Mouse (Mus musculus) thymus, postnatal 36 days (tissue): ENCODE measurements around the gene Hspa12b.
A peak's percentile ranks its signal among the peaks of the same experiment; 100 is the strongest.

ENCODE experiments used
- DNase-seq, 2 experiments: peaks; one replicate each; pipeline ENCODE4 v3.0.0; 2022; ENCODE audit warnings: mixed read lengths in 2 of 2

The Hspa12b gene

DNA sequence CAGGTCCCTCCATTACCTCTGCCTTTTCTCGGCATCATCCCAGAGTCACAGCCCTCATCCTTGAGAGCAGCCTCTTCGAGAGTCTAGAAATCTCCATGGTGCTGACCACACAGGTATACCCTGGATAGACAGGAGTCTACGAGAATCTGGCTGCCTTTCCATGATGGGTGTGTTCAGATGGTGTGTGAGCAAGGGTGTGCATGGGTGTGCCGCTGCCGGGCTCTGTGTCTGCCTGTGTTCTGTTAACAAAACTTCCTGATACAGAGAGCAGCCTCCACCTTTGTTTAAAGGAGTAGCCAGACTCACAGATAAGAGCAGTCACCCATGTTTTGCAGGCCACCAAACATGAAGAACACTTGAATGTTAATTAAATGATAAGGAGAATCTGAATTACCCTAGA lies 2.8 kb downstream of the Hspa12b start:
- DNase-seq, result no peak

DNA sequence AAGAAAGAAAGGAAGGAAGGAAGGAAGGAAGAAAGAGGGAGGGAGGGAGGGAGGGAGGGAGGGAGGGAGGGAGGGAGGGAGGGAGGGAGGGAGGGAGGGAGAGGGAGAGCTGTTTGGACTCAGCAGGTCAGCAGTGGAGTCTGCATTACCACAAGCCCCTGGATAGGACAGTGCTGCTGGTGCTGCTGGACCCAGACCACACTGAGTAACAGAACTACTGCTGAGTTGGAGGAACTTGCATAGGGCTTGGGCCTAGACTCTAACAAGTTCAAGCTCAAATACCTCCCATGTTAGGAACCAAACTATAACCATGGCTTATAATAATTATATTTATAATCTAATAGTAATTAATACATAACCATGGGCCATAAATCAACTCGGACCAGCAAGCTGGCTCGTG lies 3.8 kb downstream of the Hspa12b start:
- DNase-seq, result no peak

DNA sequence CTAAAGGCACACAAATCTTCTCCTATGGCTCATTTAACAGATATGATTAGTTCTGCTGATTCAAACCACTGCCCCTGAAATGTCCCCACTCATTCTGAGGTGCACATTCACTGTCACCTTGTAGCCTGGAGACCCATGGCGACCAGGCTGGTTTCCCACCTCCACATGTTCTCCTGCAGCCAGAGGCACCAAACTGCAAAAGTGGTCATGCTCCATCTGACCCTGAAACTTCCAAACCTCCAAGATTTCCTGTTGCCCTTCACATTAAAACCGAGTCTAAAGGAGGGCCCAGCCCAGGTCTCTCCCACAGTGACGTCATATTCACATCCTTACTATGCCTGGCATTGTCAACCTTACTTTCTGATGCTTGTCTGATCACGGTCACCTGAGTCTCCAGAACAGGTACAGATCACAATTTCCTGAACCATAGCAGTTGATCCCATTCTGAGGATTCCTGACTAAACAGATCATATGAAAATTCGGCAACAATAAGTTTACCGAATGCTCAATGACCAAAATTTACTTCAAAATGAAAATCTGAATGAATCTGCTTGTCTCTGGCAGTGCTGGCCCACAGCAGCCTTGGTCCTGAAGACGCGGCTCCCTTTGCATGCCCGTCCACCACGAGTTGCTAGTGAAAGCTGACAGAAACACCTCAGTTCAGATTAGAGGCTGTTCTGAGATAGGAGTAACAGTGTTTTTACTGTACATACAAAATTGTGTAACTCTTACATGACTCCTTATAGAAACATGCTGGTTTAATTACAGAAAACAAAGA lies 5.2 kb downstream of the Hspa12b start:
- no peak for DNase-seq

DNA sequence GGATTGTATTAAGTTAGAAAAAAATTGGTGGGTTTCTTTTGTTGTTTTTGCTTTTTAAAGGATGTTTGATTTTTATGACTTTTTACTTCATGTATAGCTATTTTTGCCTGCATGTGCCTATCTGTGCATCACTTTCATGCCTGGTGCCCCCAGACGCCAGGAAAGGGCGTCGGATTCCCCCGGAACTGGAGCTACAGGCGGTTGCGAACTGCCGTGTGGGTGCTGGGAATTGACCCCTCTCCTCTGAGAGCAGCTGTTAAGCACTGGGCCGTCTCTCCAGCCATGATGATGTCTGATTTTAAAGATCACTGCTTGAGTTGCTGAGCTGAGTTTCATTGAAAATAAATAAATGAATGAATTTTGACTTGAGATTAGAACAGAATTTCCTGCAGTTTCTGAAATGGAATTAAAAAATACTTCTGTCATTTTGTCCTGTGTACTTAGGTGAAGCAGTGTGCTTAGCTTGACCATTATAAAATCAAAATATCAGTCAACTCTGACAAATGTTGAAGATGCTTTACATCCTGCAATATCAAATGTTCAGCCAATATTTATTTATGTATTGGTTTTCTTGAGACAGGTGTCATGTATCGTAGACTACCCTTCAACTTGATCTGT lies 6.0 kb downstream of the Hspa12b start, which contains the start of gene Gm11037:
Gm11037 (plus strand) TSS at position 568 of the 618 bp plus-strand sequence.
- no peak for DNase-seq

DNA sequence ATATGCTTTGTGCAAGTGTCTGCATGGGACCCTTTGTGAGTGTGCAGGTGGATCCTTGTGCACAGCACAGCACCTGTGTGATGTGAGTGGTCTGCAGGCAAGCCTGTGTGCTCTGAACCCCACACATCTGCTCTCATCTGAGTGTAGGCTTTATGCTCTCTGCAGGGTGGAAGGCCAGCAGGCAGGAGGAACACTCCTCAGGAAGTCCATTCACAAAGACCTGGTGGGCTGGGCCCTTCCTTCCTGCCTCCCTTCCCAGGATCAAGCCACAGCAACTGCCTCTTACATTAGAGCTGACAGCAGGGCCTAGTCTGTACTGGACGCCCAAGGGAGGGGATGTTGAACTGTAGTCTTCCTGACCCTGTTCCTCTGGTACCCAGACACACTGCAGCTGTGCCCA lies 7.3 kb downstream of the Hspa12b start:
- DNase-seq, result no peak

DNA sequence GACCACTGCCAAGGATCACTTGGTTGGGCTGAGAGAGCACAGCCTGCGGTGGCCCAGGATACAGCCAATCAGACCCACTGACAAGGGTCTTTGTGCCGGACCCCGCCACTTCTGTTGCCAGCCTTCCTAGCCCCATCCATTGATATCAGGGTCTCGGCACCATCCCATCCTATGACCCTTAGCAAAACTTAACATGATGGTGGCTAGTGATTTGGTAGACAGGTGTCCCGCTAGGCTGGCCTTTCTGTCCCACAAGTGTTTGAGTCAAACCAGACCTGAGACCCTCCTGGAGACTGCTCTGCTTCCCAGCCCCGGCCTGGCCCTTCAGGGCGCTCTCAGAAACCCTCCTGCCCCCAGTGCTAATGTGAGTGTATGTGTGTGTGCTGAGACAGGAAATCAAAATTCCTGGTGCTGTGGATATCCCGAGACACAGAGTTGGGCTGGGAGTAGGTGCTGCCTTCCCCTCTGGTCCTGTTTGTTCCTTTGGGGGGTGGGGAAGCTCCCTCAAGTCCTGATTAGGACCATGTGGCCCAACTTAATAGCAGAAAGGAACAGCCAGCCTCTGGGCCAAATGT lies 7.8 kb downstream of the Hspa12b start:
- no peak for DNase-seq

DNA sequence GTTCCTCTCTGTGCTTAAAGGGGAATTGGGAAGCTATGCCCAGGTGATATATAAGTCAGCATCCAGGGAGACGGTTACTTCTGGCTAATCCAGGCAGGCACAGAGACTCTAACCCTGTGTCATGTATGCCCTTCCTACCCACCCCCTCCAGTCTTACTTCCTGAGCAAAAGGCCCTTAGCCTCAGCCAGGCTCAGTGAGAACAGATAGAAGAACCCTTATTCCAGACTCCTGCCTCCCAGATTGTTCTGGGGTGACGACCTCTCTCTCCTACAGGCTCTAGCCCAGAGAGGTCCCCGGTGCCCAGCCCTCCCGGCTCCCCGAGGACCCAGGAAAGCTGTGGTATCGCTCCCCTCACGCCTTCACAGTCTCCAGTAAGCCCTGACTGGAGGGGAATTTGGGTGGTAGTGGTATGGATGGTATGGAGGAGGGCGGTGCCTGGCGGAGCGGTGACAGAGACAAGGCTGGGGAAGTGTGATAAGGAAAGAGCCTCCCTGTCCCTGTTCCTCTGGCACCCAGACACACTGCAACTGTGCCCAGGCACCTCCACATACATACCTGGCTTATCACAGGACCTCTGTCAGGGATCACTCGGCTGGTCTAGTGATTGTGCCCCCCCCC lies 8.6 kb downstream of the Hspa12b start:
- DNase-seq, result no peak

DNA sequence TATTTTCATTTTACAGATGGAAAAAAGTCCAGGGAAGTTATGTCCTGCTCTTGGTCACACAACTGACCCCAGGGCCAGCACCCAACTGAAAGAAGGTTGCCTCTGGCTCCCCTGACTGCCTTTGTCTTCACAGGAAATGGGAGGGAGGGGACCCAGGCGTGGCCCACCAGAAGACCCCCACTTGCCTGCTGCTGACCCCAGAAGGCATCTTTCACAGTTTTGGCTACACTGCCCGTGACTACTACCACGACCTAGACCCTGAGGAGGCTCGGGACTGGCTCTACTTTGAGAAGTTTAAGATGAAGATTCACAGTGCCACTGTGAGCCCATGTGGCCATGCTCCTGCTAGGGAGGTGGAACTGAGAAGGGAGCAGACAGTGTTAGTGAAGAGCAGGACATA lies 11.2 kb downstream of the Hspa12b start:
- no peak for DNase-seq

DNA sequence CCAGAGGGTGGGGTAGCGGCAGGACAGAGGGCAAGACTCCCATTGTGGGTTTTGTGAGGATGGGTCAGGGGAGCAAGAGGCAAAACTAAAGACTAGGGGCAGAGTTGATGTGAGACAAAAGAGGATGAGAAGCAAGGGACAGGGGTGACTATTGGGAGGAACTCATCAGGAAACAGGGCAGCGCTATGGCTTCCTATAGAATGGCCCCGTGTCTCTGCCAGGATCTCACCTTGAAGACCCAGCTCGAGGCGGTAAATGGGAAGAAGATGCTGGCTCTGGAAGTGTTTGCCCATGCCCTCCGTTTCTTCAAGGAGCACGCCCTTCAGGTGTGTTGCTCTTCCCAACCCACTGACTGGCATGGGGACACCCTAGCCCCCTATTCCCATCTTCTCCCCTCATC lies 11.7 kb downstream of the Hspa12b start:
- DNase-seq, result no peak

DNA sequence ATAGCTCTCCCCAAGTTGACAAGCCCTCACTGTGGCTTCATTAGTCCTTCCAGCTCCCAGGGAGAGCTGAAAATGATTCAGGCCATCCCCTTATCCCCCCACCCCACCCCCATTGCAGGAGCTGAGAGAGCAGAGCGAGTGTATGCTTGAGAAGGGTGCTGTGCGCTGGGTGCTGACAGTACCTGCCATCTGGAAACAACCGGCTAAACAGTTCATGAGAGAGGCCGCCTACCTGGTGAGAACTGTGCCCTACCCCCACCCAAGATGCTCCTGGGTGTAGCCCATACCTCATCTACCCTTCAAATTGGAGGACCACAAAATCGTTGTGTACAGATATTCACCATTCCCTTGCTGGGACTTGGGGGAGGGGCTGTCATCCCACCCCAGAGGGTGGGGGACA lies 12.2 kb downstream of the Hspa12b start:
- DNase-seq, result no peak

DNA sequence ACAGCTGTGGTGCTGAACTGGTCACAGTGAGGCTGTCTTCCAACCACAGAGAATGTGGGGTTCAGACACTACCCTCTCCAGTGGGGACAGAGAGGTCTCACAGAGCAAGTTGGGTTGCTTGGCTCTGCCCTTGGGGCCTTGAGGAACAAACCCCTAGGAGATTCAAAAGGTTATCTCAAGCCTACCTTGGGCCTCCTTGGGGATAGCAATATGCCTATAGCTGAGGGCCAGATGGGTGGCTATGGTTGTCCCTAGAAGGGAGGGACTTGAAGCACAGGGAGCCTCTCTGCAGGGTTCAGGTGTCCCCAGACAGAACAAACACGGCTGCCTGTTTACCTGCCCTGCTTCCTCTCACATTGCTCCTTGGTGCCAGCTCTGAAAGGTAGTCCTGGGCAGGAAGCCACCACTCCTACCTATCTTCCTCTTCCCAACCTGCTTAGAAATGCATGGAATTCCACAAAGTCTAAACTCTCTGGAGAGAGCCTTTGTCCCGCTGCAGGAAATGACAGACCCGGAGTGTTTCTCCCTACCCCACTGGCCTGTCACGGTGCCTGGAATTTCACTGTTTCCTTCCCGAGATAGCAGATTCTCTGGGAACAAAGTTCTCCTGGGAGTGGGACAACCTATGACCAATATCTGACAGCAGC lies 12.9 kb downstream of the Hspa12b start:
- no peak for DNase-seq

DNA sequence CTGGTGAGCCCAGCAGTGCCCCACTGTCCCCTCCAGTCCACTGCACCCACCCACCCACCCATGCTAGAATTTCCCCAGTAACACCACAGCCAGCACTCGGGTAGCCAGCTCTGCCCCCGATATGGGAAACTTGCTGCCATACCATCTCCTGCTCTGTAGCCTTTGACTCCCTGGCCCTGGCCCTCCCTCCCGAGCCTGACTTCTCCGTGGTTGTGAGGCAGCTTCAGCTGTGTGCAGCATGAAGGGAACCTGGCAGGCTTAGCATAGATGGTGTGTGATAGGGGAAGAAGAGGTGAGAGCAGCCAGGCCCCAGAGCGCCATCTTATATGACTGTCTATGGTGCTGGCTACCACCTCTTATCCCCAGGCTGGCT lies 13.4 kb downstream of the Hspa12b start:
- DNase-seq, result no peak

DNA sequence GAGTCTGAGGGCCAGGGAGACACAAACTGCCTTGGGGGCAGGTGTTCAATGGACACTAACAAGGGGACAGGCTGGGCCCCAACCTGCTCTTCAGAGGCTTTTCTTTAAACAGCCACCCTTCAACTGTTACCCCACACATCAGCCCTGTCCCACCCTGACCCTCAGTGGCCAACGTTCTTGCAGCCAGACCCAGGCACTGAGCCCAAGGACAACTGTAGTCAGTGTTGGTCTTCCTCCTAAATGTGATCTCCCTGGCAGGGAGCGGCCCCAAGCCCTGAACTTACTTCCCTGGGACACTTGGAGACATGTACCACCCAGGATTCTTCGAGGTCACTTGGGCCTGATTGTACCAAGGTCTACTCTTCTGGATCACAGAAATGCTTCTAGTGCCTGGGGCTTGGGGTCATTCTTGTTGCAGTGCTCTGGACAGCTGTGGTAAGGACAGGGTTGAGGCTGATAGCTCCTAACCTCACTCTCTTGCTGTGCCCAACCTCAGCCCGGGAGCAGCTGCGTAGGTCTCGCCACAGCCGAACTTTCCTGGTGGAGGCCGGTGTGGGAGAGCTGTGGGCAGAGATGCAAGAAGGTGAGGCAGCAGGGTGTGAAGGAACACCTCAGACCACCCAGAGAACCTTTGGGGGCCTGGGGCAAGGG lies 14.4 kb downstream of the Hspa12b start:
- DNase-seq, result no peak

DNA sequence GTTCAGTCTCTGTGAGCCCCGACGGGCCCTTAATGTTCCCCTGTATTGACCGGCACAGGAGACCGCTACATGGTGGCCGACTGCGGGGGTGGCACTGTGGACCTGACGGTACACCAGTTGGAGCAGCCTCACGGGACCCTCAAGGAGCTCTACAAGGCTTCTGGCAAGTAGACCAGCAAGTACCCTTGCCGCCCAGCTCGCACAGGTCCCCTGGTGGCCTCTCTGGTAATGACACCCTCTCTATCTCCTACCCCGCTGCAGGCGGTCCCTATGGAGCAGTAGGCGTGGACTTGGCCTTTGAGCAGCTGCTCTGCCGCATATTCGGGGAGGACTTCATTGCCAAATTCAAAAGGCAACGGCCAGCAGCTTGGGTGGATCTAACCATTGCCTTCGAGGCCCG lies 15.5 kb downstream of the Hspa12b start:
- DNase-seq, result peak; percentile 66 to 67

DNA sequence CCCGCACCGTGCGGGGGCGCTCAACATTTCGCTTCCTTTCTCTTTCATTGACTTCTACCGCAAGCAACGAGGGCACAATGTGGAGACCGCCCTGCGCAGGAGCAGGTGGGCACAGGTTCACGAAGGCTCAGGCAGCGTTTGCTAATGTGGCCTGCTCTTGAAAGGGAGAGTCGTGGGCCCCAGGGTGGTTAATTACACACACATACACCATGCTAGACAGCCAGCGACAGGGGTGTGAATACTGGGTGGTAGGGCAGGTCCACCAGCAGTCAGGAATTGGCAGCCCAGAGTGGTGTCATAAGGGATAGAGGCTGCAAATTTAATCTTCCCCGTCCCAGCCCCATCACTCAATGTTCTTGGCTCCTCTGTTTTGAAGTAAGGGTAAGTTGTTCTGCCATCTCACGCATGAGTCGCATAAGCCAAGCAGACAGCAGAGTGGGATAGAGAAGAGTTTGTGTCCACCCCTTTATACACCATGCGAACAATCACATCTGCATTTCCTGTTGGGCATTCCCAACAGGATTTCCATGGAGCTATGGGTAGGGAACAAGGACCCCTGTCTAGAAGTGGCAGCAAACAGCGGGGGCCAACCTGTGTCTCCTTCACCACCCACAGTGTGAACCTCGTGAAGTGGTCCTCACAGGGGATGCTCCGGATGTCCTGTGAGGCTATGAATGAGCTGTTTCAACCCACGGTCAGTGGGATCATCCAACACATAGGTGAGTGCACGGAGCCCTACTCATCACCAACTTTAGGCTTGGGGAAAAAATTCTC lies 16.1 kb downstream of the Hspa12b start:
- DNase-seq, result no peak

DNA sequence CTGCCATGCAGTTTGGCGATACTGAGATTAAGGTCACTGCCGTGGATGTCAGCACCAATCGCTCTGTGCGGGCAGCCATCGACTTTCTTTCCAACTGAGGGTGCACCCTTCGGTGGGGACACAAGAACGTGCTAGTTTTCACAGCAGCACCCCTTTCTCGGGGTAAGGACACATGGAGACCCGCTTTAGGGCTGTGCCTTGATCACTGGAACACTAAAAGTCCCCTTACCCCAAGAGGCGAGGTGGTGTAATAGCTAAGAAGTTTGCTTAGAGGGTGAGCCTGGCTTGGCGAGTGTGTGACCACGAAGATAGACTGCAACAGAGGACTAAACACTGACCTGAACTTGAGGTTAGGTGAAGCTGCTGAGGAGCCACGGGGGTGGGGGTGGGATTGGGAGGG lies 18.0 kb downstream of the Hspa12b start:
- no peak for DNase-seq

DNA sequence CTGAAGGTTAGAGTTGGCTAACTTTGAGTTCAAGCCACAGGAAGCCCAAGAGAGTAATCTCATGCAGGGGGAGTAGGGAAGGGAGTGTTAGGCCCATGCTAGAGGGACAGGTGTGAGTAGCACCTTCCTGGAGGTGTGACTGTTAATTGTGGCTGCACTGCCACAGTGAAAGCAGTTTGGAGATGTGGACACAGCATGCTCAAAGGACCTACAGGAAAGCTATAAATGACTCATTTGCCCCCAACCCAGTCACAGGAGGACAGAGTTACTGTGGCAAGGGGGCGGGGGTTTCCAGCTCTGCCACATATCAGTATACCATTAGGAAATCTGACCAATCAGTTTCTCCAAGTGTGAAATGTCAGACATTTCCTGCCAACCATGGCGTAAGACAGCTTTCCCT lies 18.5 kb downstream of the Hspa12b start:
- DNase-seq, result no peak

DNA sequence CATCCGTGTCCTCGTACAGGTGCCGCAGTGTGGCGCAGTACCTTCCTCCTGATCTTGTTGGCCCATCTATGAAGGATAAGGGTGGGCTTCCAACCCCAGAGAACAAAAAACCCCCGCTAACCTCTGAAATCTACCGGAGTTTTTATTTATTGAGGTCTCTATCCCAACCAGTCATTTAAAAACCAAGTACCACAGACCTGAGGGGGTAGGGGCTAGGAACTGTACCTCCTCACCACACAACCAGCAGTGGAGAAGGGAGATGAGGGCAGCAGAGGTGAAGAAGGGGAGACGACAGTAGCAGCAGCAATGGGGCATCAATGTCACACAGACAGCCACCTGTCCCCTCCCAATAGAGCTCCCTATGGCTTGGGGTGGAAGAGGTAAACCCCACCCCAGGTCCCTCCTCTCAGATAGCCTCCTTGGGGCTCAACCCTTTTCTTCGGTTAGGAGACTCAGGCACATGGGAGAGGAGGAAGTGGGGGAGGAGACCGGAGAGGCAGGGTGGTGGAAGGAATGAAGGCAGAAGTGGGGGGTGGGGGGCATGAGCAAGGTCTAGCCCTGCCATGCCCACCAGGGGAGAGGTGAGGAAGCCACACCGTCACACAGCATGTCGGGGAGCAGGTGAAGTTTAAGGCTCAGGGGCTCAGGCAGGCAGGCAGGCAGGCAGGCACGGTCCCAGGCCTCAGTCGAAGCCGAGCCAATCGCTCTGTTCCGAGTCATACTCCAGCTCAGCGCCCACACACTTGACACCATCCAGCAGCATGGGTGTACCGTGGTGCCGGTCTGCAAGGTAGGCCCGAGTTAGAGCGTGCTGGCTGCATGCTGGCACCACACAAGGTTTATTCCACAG lies 19.3 kb downstream of the Hspa12b start:
- no peak for DNase-seq

DNA sequence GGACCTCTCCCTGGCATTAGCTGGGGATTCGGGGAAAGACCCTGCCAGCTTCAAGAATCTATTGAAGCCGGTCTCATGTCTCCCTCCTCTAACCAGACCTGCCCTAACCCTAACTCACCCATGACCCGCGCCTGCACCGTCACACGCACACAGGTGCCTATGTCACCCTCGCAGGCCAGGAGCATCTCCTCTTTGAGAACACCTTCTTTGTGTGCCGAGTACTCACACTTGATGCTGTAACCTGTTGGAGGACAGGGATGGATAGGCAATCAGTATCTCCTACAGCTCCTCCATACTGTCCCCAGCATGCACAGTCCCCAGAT lies 19.9 kb downstream of the Hspa12b start:
- DNase-seq, result no peak

DNA sequence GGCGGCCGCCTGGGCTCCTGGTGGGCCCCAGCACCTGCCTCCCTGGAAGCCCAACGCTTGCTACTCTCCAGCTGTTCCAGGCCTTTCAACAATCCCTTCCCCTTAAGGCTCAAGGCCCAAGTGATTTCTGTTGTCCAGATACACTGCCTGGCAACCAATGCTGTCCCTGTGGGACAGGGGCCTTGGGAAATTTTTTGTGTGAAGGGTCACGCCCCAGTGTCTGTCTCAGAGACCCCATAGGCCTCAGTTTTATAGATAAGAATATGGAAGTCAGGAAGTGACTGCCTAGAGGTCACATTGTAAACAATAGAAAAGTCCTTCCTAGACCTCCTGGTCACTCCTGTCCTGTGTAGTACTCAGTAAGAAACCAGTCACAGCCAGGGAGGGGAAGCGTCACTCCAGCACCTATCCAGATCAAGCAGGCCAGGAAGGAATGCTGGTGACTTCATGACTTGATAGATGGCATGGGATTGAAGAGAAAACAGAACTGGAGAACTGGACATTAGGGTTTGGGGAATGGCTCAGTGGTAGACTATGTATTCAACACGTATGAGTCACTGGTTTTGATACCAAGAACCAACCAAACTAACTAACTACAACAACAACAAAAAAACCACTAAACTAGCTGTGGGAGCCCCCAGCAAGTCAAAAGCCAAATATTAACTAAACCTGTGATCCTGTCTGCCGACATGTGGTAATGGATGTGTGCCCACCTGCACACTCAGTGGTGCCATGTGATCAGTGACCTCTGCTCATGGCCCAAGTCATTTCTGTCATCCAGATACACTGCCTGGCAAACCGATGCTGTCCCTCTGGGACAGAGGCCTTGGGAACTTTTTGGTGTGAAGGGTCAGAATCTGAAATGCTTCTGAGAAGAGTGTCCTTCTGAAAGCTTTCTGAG lies 21.5 kb downstream of the Hspa12b start:
- no peak for DNase-seq
